Mouse (Mus musculus): ENCODE measurements around the gene Atox1.
"Not testable (repeated sequence)": the region's sequence is repeated elsewhere in the genome, so short reads cannot be mapped to it uniquely, and the experiment has no call there.

Atox1 gene

DNA sequence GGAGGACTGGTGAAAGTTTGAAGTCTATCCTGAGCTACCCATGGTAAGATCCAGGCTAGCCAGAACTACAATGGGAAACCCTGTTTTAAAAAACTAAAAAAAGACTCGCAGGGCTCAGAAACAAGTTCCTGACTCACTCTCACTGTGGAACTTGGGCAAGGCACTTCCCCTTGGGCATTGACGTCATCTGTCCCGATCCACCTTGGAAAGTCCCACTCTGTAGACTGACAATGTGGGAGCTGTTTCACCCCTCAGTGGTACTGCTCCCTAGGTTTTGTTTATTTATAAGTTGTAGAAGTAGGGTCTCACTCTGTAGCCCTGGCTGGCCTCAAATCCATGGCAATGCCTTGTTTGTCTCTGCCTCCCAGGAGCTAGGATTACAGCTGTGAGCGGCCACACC is 7.4 kb downstream of the Atox1 start:
- no peak for DNase-seq (ENCODE audit: low spot score in 2 of 2)

DNA sequence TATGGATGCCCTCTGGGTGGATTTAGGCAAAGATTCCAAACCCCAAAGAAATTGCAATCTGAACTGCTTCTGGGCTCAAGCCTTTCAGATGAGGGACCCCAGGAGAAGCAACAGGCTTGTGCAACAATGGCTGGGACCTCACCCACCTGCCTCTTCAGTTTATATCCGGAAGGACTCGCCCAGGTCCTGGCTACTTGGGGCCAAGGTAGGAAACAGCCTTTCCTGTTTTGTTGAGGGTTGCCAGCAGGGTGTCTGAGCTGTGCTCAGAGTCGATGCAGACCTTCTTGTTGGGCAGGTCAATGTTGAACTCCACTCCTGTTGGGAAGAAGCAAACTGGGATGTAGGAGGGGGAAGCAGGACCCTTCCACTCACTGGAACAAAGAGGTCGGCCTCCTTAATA is 10.7 kb downstream of the Atox1 start:
- no peak for DNase-seq (ENCODE audit: low spot score in 2 of 2)

DNA sequence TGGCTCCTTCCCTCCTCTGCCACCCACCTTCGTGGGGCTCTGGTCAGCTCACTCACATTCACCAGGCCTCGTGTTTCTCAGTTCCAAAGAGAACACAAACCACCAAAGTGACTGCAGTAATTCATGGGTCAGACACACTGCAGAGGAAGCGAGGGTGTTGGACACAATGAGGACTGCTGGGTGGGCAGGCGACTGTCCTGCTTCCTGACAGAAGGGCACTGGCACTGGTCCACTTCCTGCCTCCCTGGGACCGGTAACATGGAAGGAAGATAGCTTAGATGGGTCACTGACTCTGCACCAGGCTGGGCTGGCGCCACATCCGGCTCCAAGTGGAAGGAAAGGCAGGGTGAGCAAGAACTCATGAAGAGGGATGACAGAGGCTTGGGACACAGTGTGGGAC is 11.5 kb downstream of the Atox1 start:
- DNase-seq (ENCODE audit: low spot score in 2 of 2) = no peak

DNA sequence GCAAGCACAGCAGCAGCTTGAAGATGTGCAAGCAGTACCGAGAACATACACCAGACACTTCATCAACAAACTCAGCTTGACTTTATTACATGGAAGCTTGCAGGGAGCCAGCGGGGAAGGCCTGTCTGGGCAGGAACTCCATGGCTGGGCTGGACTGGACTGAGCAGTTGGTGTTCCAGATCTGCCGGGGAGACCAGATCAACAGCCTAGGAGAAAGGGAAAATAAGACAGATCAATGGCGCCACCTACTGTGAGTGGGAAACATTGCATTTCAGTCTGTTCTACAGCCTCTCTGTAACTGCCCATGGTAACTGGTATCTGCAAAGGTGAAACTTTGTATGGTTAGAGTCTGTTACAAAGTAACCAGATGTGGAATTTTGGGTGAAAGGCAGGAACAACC is 14.5 kb downstream of the Atox1 start:
- peak; percentile 37 to 52 for DNase-seq (ENCODE audit: low spot score in 2 of 2)

DNA sequence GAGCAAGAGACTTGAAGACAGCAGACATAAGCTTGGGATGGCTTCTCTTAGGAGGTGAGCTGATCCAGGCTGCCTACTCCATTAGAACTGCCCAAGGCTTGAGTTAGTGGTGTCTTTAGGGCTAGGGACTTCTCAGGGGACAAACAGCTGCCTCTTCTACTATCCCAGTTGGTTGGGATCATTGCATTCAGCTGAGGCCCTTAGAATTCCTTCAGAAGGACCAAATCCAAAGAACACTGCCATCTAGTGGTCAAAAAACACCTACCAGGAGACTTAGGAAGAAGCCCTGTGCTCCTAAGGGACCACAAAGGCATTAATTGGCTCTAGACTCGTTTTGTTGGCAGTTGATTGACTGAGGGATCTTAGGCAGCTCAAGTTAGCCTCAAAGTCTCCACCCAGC is 16.3 kb downstream of the Atox1 start:
- no peak for DNase-seq (ENCODE audit: low spot score in 2 of 2)

DNA sequence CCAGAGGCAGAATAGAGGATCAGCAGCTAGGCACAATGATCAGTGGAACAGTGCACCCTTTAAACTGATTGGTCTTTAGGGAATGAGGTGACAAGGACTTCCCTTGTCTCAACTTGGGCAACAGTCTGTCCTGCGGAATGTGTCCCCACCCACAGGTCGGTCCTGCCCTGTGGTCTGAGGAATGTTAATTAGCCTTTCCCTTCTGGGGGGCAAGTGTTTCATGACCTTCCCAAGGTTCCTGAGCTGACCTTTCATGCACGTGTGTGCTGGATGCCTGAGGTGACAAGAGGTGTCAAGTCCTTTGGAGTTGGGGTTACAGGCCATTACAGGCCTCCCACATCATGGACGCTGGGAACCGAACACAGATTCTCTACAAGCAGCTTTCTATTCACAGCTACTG is 21.3 kb downstream of the Atox1 start:
- DNase-seq (ENCODE audit: low spot score in 2 of 2) = no peak

DNA sequence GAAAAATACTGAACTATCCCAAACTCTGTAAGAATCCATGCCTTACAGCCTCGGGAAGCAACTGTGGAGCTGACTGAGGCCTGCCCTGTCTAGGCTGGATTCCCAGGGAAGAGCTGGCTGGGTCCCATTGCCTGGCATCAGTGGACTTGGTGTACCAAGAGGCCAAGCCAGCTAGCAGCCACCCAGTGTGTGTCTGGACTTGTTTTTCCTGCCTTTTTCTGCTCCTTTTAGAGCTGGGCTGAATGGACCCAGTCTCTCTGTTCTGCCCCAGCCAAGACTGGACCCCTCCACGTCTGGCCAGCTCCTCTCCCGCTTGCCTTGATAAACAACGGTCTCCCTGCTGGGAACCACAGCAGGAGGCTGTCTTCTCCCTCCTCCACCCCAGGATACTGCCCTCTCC is 23.0 kb downstream of the Atox1 start:
- DNase-seq (ENCODE audit: low spot score in 2 of 2) = no peak

DNA sequence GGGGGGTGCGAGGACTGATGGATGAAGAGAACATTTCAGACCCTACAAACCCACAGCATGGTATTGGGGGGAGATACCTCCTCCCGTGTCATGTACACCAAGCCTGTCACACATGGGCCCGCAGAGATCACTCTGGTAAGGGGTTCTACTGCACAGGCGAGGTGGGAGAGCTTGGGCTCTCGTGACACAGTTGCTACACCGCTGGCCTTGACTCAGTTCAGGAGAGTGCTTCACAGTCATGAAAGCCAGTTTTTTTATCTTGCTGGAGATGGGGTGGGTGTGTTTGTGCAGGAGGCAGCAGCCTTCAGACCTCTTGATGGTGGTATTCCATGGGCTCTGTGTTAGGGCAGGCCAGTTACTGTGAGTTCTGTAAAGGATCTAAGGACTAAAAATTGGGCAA is 24.9 kb downstream of the Atox1 start:
- DNase-seq (ENCODE audit: low spot score in 2 of 2) = no peak

DNA sequence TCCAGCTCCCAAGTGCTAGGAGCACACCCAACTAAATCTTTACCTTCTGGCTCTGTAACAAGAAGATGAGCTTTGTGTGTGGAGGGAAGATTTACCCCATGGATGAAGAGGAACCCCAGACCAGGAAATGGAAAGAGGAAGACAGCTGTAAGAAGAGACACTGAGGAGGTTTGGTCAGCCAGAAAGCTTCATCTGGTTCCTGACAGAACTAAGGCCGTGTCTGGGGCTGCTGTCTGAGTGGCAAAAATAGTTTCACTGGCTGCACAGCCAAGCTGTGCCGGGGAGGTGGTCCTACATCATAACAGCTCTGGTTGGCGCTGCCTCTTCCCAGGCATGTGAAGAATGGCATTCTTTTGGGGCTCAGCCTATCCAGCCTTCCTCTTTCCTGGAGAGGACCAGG is 28.1 kb downstream of the Atox1 start:
- no peak for DNase-seq (ENCODE audit: low spot score in 2 of 2)

DNA sequence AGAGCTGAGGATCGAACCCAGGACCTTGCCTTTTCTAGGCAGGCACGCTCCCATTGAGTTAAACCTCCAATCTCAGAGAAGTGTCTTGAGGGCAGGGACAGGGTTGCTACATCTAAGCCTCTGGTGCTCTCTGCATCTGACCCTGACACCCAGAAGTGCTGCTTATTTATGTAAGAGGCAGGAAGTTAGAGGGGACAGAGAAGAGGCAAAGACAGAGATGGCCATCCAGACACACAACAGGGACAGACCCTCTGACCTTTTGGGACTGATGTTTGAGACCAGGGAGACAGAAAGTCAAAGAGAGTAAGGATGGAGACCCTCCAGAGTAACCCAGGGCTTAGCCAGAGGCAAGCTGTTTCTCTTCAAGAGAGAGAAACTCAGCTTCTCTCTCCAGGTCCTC is 31.1 kb downstream of the Atox1 start:
- no peak for DNase-seq (ENCODE audit: low spot score in 2 of 2)

DNA sequence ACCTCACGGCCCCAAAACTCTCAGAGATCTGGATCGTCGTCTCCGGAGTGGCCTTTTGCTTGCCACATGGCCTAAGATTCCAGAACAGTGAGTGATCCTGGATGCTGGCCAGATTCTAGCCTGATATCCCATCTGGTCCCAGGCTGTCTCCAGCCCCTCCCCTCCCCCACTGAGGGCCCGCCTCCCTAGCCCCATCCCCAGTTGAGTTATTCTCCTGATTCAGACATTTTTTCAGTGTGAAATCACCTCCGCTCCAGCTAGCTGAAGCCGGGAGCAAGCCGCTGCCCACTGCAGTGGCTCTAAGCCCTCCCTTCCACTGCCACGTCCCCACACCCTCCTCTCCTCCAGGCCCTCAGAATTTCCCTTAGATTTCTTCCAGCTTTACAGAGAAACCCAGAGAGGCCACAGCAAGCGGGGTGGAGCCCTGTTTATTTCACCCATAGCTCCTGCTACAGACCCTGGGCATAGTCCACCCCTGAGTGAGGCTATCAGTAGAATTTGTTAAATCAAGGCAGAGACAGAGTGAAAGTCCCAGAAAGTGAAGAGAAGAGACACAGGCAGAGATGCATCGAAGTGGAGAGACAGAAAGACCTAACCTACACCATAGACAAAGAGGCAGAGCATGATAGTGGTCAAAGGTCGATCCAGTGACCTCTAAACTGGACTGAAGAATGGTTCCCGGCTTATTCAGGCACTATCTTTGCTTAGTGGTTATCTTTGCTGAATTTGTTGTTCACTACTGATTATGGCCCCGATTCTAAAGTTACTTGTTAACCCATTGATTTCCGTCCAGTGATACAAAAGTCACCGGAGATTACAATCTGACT is 32.6 kb downstream of the Atox1 start:
- no peak for DNase-seq (ENCODE audit: low spot score in 2 of 2)

DNA sequence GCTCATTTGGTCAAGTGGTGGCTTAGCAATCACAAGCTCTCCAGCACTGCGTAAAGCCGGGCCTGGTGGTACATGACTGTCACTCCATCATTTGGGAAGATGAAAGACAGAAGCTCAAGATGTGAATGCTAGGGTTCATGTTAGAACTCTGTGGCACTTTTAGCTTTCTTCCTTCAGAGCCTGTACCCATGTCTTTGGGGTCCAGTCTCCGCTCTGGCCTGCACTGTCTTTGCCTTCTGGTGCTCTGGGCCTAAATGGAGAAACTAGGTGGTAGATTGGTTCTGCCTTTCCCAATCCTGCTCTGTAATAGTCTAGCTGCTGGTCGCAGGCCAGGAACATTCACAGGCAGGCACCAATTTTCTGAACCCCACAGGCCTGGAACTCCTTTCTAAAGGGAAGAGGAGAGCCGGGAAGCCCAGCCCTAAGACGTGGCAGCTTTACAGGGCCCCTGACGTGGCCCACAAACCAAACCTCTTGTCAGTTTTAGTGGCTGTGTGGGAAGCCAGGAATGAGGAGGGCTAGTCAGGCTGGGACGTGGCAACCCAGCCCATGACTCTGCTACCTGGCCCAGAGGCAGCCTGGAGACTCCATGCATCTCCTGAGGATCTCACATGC is 36.2 kb downstream of the Atox1 start:
- DNase-seq (ENCODE audit: low spot score in 2 of 2) = no peak

DNA sequence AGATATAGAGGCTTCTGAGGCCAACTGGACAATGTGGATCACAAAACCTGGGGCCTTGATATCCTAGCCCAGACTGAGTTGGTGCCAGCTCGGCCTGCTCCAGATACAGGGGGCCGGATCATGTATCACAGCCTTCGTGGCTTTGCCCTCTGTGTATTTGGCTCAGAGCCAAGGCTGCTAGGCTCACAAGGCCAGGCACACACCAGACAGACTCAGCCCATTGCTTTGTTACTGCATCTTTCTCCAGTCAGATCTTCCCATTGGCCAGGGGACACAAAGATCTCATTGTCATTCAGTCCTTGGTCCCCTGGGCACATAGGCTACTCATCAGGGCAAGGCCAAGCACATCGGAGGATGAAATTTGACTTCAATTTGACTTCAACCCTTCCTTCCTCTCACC is 37.3 kb downstream of the Atox1 start:
- no peak for DNase-seq (ENCODE audit: low spot score in 2 of 2)

DNA sequence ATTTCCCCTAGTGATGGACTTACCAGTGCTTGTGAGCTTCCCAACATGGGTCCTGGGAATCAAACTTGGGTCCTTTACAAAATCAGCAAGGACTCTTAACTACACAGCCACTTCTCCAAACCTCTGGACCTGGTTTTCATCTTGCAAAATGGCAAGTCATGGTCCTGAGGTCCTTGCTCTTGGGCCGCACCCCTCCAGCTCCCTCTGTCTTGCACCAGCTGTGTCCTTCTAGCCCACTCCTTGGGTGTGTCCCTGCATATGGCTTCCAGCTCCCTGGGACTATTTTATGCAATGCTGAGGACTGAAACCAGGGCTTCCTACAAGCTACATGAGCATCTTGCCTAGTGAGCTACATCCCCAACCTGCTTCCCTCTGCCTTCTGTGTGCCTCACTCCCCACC is 38.1 kb downstream of the Atox1 start, which contains the start of gene Sparc:
Gene Sparc, minus strand, starts transcription at position 206 of the 400 bp plus-strand sequence.
- DNase-seq (ENCODE audit: low spot score in 2 of 2) = no peak

DNA sequence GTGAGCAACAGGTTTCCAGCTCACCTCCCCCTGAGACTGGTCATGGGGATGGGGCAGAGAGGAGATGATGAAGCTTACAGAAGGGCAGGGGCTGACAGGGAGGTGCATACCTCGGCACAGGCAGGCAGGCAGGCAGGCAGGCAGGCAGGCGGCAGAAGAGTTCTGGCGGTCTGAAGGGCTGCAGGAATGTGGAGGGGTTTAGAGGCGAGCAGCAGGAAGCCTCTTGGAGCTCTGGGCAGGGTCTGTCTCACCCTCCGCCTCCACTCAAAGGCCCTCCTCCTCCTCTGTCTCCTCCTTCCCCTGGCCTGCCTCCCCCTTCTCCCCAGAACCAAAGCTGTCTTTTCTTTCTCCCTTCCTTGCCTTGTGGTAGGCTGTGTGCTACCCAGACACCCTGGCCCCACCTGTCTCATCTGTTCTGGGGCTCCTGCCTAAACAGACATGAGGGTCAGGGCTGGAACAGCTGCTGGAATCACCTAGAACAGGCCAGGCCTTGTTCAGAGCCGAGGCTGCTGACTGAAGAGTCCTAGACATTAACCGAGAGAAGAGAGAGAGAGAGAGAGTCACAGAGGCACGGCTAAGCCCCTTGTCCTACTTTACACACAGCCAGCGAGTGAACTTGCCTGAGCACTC is 41.2 kb downstream of the Atox1 start:
- no peak for DNase-seq (ENCODE audit: low spot score in 2 of 2)

DNA sequence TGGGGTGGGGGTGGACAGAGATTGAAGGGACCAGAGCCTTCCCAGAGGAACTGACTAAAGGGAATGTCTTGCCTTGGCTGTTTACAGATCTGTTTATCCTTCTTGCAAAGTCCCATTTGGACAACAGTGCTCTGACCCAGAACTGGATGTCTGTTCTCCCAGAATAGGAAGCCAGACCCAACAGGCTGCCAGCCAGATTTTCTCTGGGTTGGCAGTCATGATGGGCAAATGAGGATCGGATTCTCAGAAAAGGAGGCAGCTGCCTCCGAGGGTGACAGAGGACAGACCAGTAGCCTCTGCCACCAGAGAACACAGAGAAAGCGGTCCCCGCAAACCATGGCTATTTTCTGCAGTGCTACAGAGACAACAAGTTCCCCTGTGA is 41.8 kb downstream of the Atox1 start:
- DNase-seq (ENCODE audit: low spot score in 2 of 2) = no peak

DNA sequence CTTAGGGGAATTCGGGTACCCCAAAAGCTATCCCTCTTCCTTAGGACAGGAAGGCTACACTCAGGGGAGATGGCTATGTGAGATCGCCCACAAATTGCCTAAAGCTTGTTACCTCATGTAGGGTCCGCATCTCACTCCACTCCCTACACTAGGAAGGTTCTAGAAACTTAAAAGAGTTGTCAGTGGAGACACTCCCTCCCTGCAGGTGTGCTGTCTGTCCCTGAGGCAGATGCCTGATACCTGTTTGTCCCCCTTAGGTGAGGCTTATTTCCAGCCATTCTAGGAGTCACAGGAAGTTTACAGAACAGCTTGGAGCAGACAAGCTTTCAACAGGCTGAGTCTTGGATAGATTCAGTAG is 42.4 kb downstream of the Atox1 start:
- DNase-seq (ENCODE audit: low spot score in 2 of 2) = no peak

DNA sequence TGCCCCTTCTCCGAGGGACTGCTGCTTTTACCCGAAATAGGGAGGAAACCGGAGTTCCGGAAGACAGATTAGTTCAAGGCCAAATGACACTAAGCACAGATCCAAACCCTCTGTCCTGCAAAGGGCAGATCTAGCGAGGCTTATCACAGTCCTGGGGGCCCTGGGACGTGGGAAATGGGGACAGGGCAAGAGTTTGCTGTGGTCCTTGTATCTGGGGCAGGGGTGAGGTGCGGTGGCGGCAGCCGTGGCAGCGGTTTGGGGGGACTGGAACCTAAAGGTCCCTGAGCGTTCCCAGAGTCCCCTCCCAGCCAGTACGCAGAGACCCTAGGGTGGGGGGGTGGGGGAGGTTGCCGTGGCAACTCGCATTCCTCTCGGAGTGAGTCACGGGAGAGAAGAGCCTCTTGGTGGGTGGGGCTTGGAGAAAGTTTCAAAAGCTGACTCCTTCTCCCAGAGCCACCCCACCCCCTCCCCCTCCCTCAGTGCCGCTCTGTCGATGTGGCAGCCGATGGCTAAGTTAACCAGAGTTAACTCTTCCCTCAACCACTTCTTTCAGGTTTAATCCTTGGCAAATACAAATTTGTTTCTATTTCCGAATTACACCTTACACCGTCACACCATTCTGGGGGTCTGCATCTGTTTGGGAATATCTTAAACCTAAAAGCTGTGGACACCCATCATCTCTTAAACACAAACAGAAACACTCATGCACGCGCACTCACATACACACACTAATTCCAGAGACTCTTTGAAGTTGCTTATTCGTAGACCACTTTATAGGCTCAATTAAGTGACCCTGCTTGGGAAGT is 42.9 kb downstream of the Atox1 start:
- DNase-seq (ENCODE audit: low spot score in 2 of 2) = no peak

DNA sequence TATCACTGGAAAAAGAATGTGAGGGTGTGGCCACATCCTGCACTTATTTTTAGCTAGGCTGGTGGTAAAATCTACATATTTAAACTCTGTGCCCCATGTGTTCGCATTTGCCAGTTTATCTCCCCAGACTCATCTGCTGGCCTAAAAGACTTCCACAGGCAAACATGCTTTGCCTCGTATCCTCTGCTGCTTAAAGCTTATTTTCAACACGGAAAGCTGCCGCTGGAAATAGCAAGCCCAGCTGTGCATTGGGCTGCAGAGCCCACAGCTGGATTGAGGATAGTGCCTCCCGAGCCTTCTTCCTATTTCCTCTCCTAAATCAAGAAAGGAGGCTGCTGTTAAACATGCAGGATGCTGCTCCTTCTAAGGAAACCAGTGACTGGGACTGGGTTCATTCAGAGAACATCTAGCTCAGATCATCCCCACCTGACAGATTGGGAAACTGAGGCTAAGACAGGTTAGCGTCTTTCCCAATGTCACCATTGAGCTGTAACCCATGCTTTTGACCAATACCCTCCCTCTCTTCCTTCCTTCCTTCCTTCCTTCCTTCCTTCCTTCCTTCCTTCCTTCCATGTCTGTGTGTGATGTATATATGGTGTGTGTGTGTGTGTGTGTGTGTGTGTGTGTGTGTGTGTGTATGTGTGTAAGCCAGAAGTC is 44.3 kb downstream of the Atox1 start:
- no peak for DNase-seq (ENCODE audit: low spot score in 2 of 2)

DNA sequence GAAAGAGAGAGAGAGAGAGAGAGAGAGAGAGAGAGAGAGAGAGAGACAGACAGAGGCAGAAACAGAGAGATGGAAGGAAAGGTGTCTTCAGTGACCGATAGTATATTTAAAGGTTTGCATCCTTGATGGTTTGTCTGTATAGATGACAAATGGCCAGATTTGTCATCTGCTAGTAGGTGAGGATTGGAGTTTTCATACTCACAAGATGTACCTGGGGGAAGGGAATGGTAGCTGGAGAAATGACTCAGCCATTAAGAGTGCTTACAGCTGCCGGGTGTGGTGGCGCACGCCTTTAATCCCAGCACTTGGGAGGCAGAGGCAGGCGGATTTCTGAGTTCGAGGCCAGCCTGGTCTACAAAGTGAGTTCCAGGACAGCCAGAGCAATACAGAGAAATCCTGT is 45.3 kb downstream of the Atox1 start:
- not testable (repeated sequence) for DNase-seq (ENCODE audit: low spot score in 2 of 2)

DNA sequence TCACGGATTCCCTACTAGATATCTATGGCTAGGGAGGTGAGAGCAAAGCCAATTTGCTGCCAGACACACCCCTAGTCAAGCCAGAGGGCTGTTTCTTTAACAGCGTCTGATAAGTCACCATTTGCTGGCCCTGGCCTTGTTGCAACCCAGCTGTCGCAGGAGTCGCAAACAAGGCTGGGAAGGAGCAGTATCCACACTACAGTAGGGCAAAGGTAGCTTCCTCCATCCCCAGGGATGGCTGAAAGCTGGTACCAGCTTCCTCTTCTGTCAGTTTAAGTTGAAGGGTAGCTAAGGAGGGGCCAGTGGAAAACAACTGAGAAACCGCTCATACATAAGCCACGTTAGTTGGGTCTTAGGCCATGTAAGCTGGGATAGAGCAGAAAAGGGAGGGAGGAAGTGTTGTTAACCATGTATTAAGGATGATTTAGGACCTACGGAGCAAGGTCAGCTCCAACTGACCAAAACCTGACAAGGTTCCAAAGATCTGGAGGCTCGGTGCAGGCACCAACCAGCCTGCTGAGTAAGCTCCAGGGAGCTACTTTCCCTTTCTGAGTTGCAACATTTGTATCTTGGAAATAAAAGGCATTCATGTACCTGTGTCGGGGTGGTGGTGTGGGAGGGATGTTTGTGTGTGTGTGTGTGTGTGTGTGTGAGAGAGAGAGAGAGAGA is 45.9 kb downstream of the Atox1 start:
- no peak for DNase-seq (ENCODE audit: low spot score in 2 of 2)

Measured in natural killer cell, adult 2 months (primary cell).